Mouse (Mus musculus): ENCODE results near the gene Rfx2. TPM values are rescaled to one million over a fixed set of nuclear protein-coding genes. Genes with fewer than 3 reads are reported as not detected.

Gene Rfx2
- polyA plus RNA-seq, 1 experiment from 2014 or later: 6.7 TPM

GRCm38 (mm10) chr17:56740788-56741160 lies 90.0 kb downstream of the Rfx2 start:
- 78% methylated on average over 17 of the region's 17 CpGs for WGBS
- DNase-seq (ENCODE audit: low spot score) (no peak), ATAC-seq (ENCODE audit: low FRiP score) (no peak)
- Histone ChIP-seq H3K4me1 (replicated peaks; ENCODE audit: control insufficient read depth, insufficient read depth, low read length) (no peaks in the 10 kb centered on the region), H3K27ac (ENCODE audit: low read depth, low read length) (no peak overlapping the region), H3K4me3 (ENCODE audit: low read depth, low read length) (no peak overlapping the region), H3K9me3 (ENCODE audit: control insufficient read depth, low read length) (no peaks in the 10 kb centered on the region), H3K9ac (ENCODE audit: low read depth, low read length) (no peak overlapping the region), H3K27me3 (ENCODE audit: control insufficient read depth, insufficient read depth, low read length) (no peaks in the 10 kb centered on the region), H3K36me3 (ENCODE audit: control insufficient read depth, insufficient read depth, low read length) (no peaks in the 10 kb centered on the region), H3K4me2 (replicated peaks; ENCODE audit: low read depth, low read length) (no peak overlapping the region)

GRCm38 (mm10) chr17:56740118-56740787 lies 90.6 kb downstream of the Rfx2 start:
- no peaks in the 10 kb centered on the region for H3K27me3 ChIP-seq (ENCODE audit: control insufficient read depth, insufficient read depth, low read length)
- H3K4me3 ChIP-seq (ENCODE audit: low read depth, low read length): no peak overlapping the region
- H3K36me3 ChIP-seq (ENCODE audit: control insufficient read depth, insufficient read depth, low read length): no peaks in the 10 kb centered on the region
- no peaks in the 10 kb centered on the region for H3K4me1 ChIP-seq (replicated peaks; ENCODE audit: control insufficient read depth, insufficient read depth, low read length)
- H3K4me2 ChIP-seq (replicated peaks; ENCODE audit: low read depth, low read length): no peak overlapping the region
- DNase-seq (ENCODE audit: low spot score): no peak
- no peak overlapping the region for H3K27ac ChIP-seq (ENCODE audit: low read depth, low read length)
- no peak for ATAC-seq (ENCODE audit: low FRiP score)
- 83% methylated on average over 17 of the region's 17 CpGs for WGBS
- H3K9me3 ChIP-seq (ENCODE audit: control insufficient read depth, low read length): no peaks in the 10 kb centered on the region
- H3K9ac ChIP-seq (ENCODE audit: low read depth, low read length): no peak overlapping the region

- H3K9me3 ChIP-seq (ENCODE audit: control insufficient read depth, low read length): no peaks in the 10 kb centered on the region
- no peaks in the 10 kb centered on the region for H3K36me3 ChIP-seq (ENCODE audit: control insufficient read depth, insufficient read depth, low read length)
- H3K4me1 ChIP-seq (replicated peaks; ENCODE audit: control insufficient read depth, insufficient read depth, low read length): no peaks in the 10 kb centered on the region
- no peak overlapping the region for H3K4me2 ChIP-seq (replicated peaks; ENCODE audit: low read depth, low read length)
- WGBS: 87% methylated on average over 10 of the region's 10 CpGs
- no peak overlapping the region for H3K27ac ChIP-seq (ENCODE audit: low read depth, low read length)
- no peak for ATAC-seq (ENCODE audit: low FRiP score)
- no peak overlapping the region for H3K9ac ChIP-seq (ENCODE audit: low read depth, low read length)
- no peaks in the 10 kb centered on the region for H3K27me3 ChIP-seq (ENCODE audit: control insufficient read depth, insufficient read depth, low read length)
- DNase-seq (ENCODE audit: low spot score): no peak
- H3K4me3 ChIP-seq (ENCODE audit: low read depth, low read length): no peak overlapping the region
Measured at GRCm38 (mm10) chr17:56738221-56738620, 92.6 kb downstream of the Rfx2 start.

- WGBS: 49% methylated on average over 8 of the region's 8 CpGs
- no peaks in the 10 kb centered on the region for H3K9me3 ChIP-seq (ENCODE audit: control insufficient read depth, low read length)
- H3K4me2 ChIP-seq (replicated peaks; ENCODE audit: low read depth, low read length): no peak overlapping the region
Measured at GRCm38 (mm10) chr17:56736534-56736933, 94.3 kb downstream of the Rfx2 start.

GRCm38 (mm10) chr17:56729656-56730055 lies 101.2 kb downstream of the Rfx2 start:
- Histone ChIP-seq H3K36me3 (ENCODE audit: control insufficient read depth, insufficient read depth, low read length) (no peaks in the 10 kb centered on the region), H3K4me1 (replicated peaks; ENCODE audit: control insufficient read depth, insufficient read depth, low read length) (no peaks in the 10 kb centered on the region; the same call in none of the 2 replicates), H3K4me2 (replicated peaks; ENCODE audit: low read depth, low read length) (no peak overlapping the region), H3K4me3 (ENCODE audit: low read depth, low read length) (no peak overlapping the region), H3K9ac (ENCODE audit: low read depth, low read length) (no peak overlapping the region), H3K27ac (ENCODE audit: low read depth, low read length) (no peak overlapping the region), H3K27me3 (ENCODE audit: control insufficient read depth, insufficient read depth, low read length) (no peaks in the 10 kb centered on the region), H3K9me3 (ENCODE audit: control insufficient read depth, low read length) (no peaks in the 10 kb centered on the region)
- WGBS: 67% methylated on average over 2 of the region's 2 CpGs
- DNase-seq (ENCODE audit: low spot score) (no peak), ATAC-seq (ENCODE audit: low FRiP score) (no peak)

More at GRCm38 (mm10) chr17:56736534-56736933, 94.3 kb downstream of the Rfx2 start:
- ATAC-seq (ENCODE audit: low FRiP score): no peak
- Histone ChIP-seq H3K27ac (ENCODE audit: low read depth, low read length) (no peak overlapping the region), H3K4me3 (ENCODE audit: low read depth, low read length) (no peak overlapping the region), H3K36me3 (ENCODE audit: control insufficient read depth, insufficient read depth, low read length) (no peaks in the 10 kb centered on the region), H3K9ac (ENCODE audit: low read depth, low read length) (no peak overlapping the region), H3K27me3 (ENCODE audit: control insufficient read depth, insufficient read depth, low read length) (no peaks in the 10 kb centered on the region), H3K4me1 (replicated peaks; ENCODE audit: control insufficient read depth, insufficient read depth, low read length) (no peaks in the 10 kb centered on the region)
- DNase-seq (ENCODE audit: low spot score): no peak

GRCm38 (mm10) chr17:56729151-56729550 lies 101.7 kb downstream of the Rfx2 start:
- no peaks in the 10 kb centered on the region; the same call in none of the 2 replicates for H3K4me1 ChIP-seq (replicated peaks; ENCODE audit: control insufficient read depth, insufficient read depth, low read length)
- H3K9me3 ChIP-seq (ENCODE audit: control insufficient read depth, low read length): no peaks in the 10 kb centered on the region
- no peak overlapping the region for H3K9ac ChIP-seq (ENCODE audit: low read depth, low read length)
- WGBS: 56% methylated on average over 6 of the region's 6 CpGs
- H3K27ac ChIP-seq (ENCODE audit: low read depth, low read length): no peak overlapping the region
- no peaks in the 10 kb centered on the region for H3K27me3 ChIP-seq (ENCODE audit: control insufficient read depth, insufficient read depth, low read length)
- H3K36me3 ChIP-seq (ENCODE audit: control insufficient read depth, insufficient read depth, low read length): no peaks in the 10 kb centered on the region
- H3K4me2 ChIP-seq (replicated peaks; ENCODE audit: low read depth, low read length): no peak overlapping the region
- DNase-seq (ENCODE audit: low spot score): no peak
- no peak overlapping the region for H3K4me3 ChIP-seq (ENCODE audit: low read depth, low read length)
- ATAC-seq (ENCODE audit: low FRiP score): no peak

GRCm38 (mm10) chr17:56728117-56728516 lies 102.7 kb downstream of the Rfx2 start:
- no peaks in the 10 kb centered on the region for H3K9me3 ChIP-seq (ENCODE audit: control insufficient read depth, low read length)
- DNase-seq (ENCODE audit: low spot score) (no peak), ATAC-seq (ENCODE audit: low FRiP score) (no peak)
- H3K4me3 ChIP-seq (ENCODE audit: low read depth, low read length): no peak overlapping the region
- H3K27ac ChIP-seq (ENCODE audit: low read depth, low read length): no peak overlapping the region
- H3K4me2 ChIP-seq (replicated peaks; ENCODE audit: low read depth, low read length): no peak overlapping the region
- no peaks in the 10 kb centered on the region; the same call in none of the 2 replicates for H3K4me1 ChIP-seq (replicated peaks; ENCODE audit: control insufficient read depth, insufficient read depth, low read length)
- no peaks in the 10 kb centered on the region for H3K27me3 ChIP-seq (ENCODE audit: control insufficient read depth, insufficient read depth, low read length)
- H3K36me3 ChIP-seq (ENCODE audit: control insufficient read depth, insufficient read depth, low read length): no peaks in the 10 kb centered on the region
- 37% methylated on average over 12 of the region's 12 CpGs for WGBS
- no peak overlapping the region for H3K9ac ChIP-seq (ENCODE audit: low read depth, low read length)

- H3K4me1 ChIP-seq (replicated peaks; ENCODE audit: control insufficient read depth, insufficient read depth, low read length): no peaks in the 10 kb centered on the region; the same call in none of the 2 replicates
- no peak overlapping the region for H3K4me3 ChIP-seq (ENCODE audit: low read depth, low read length)
- ATAC-seq (ENCODE audit: low FRiP score) (no peak), DNase-seq (ENCODE audit: low spot score) (peak; percentile 25)
- H3K4me2 ChIP-seq (replicated peaks; ENCODE audit: low read depth, low read length): no peak overlapping the region
- H3K9me3 ChIP-seq (ENCODE audit: control insufficient read depth, low read length): no peaks in the 10 kb centered on the region
- H3K27me3 ChIP-seq (ENCODE audit: control insufficient read depth, insufficient read depth, low read length): no peaks in the 10 kb centered on the region
- H3K36me3 ChIP-seq (ENCODE audit: control insufficient read depth, insufficient read depth, low read length): no peaks in the 10 kb centered on the region
- H3K9ac ChIP-seq (ENCODE audit: low read depth, low read length): no peak overlapping the region
- WGBS: 14% methylated on average over 12 of the region's 12 CpGs
- no peak overlapping the region for H3K27ac ChIP-seq (ENCODE audit: low read depth, low read length)
Measured at GRCm38 (mm10) chr17:56727659-56728058, 103.2 kb downstream of the Rfx2 start.

- WGBS: 13% methylated on average over 7 of the region's 7 CpGs
- H3K9me3 ChIP-seq (ENCODE audit: control insufficient read depth, low read length): no peaks in the 10 kb centered on the region
- no peaks in the 10 kb centered on the region for H3K27me3 ChIP-seq (ENCODE audit: control insufficient read depth, insufficient read depth, low read length)
- H3K4me3 ChIP-seq (ENCODE audit: low read depth, low read length): no peak overlapping the region
- ATAC-seq (ENCODE audit: low FRiP score) (no peak; the same call in 1 of the 2 replicates), DNase-seq (ENCODE audit: low spot score) (no peak)
- no peak overlapping the region for H3K27ac ChIP-seq (ENCODE audit: low read depth, low read length)
- H3K9ac ChIP-seq (ENCODE audit: low read depth, low read length): no peak overlapping the region
- no peaks in the 10 kb centered on the region; the same call in none of the 2 replicates for H3K4me1 ChIP-seq (replicated peaks; ENCODE audit: control insufficient read depth, insufficient read depth, low read length)
- H3K36me3 ChIP-seq (ENCODE audit: control insufficient read depth, insufficient read depth, low read length): 0 out of 2 replicates have a peak, but pooled peaks cover 3% of the 10 kb centered on the region
- H3K4me2 ChIP-seq (replicated peaks; ENCODE audit: low read depth, low read length): no peak overlapping the region
Measured at GRCm38 (mm10) chr17:56727029-56727649, 103.7 kb downstream of the Rfx2 start.
